22 mouse cellular contexts compared by ENCODE assay signal in the genomic region with DNA sequence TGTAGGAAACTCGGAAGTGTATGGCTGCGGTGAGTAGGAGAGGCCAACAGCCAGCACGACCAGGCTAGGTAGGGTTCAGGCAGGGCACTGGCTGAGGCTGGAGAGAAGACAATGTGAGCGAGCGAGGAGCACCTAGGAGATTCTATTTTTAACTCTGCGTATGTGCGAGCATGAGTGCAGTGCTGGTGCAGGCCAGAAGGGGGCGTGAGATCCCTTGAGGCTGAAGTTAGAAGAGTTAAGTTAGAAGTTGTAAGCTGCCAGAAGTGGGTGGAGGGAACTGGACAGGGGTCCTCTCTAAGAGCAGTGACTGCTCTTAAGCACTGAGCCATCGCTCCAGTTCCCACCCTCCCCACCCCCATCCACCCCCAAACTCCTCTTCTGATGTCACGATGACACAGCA. TPM values are rescaled to one million over a fixed set of nuclear protein-coding genes. Genes with fewer than 3 reads are reported as not detected.
DNase-seq lines count a peak whose midpoint lies in the region; ATAC-seq and TF ChIP-seq lines count a peak whose summit lies in the region.
"Had no signal": no experiment of that assay in that cellular context is flagged by ENCODE, and none has a peak within 500 bp of the region (broad histone marks: within the 10 kb centered on the region; RNA-seq: fewer than 3 reads in every experiment).

No protein-coding gene starts in this region.

- no peak overlapping the region for H3K4me2 ChIP-seq in heart, postnatal 0 days (ENCODE audit: low read depth, low read length)
- H3K4me2 ChIP-seq in lung, postnatal 0 days (replicated peaks; ENCODE audit: low read depth, low read length) = no peak overlapping the region
- no peak overlapping the region for H3K4me2 ChIP-seq in hindbrain, embryonic 16.5 days (ENCODE audit: low read length)
- H3K4me2 ChIP-seq: embryonic facial prominence, embryonic 12.5 days; hindbrain, embryonic 14.5 days; limb, embryonic 12.5 days; neural tube, embryonic 12.5 days; stomach, embryonic 15.5 days had no signal

- TF ChIP-seq EP300 in heart, postnatal 0 days (IDR thresholded peaks at IDR 0.05; ENCODE audit: low read depth) = no peak
- no peak for TF ChIP-seq EP300 in lung, postnatal 0 days (IDR thresholded peaks at IDR 0.05)

- H3K27me3 ChIP-seq in heart, postnatal 0 days (ENCODE audit: control insufficient read depth, insufficient read depth, low read length) = no peaks in the 10 kb centered on the region
- no peaks in the 10 kb centered on the region for H3K27me3 ChIP-seq in lung, postnatal 0 days (replicated peaks; ENCODE audit: insufficient read depth, low read length)
- H3K27me3 ChIP-seq in hindbrain, embryonic 16.5 days (replicated peaks; ENCODE audit: control insufficient read depth, insufficient read depth, low read length) = no peaks in the 10 kb centered on the region
- H3K27me3 ChIP-seq: embryonic facial prominence, embryonic 12.5 days; limb, embryonic 12.5 days; neural tube, embryonic 12.5 days; stomach, embryonic 15.5 days had no signal

- peaks cover 20% of the 10 kb centered on the region; the same call in 1 of the 2 replicates for H3K4me1 ChIP-seq in heart, postnatal 0 days (ENCODE audit: control insufficient read depth, insufficient read depth)
- no peaks in the 10 kb centered on the region for H3K4me1 ChIP-seq in lung, postnatal 0 days (ENCODE audit: insufficient read depth, low read depth, low read length)
- H3K4me1 ChIP-seq in ES-E14 (ENCODE audit: control insufficient read depth in 2 of 2, insufficient read depth in 2 of 2, low read length in 2 of 2, poor library complexity in 1 of 2) = peaks cover 0 to 2% of the 10 kb centered on the region in 2 experiments; a peak in 1 of 4 replicates
- H3K4me1 ChIP-seq in hindbrain, embryonic 16.5 days (ENCODE audit: control insufficient read depth, insufficient read depth, low read depth, low read length) = no peaks in the 10 kb centered on the region
- H3K4me1 ChIP-seq: neural tube, embryonic 12.5 days had no signal

- no peaks in the 10 kb centered on the region for H3K9me3 ChIP-seq in heart, postnatal 0 days (replicated peaks; ENCODE audit: control insufficient read depth, low read length)
- no peaks in the 10 kb centered on the region for H3K9me3 ChIP-seq in lung, postnatal 0 days (ENCODE audit: low read length)
- H3K9me3 ChIP-seq in ES-E14 (ENCODE audit: control insufficient read depth, insufficient read depth, low read depth, low read length) = no peaks in the 10 kb centered on the region
- no peaks in the 10 kb centered on the region for H3K9me3 ChIP-seq in hindbrain, embryonic 16.5 days (ENCODE audit: control insufficient read depth, low read length)
- H3K9me3 ChIP-seq: embryonic facial prominence, embryonic 12.5 days; limb, embryonic 12.5 days; neural tube, embryonic 12.5 days; stomach, embryonic 15.5 days had no signal

- no peaks in the 10 kb centered on the region for H3K36me3 ChIP-seq in heart, postnatal 0 days (replicated peaks; ENCODE audit: control insufficient read depth, insufficient read depth, low read length)
- no peaks in the 10 kb centered on the region for H3K36me3 ChIP-seq in lung, postnatal 0 days (ENCODE audit: insufficient read depth, low read length)
- no peaks in the 10 kb centered on the region for H3K36me3 ChIP-seq in ES-E14 (ENCODE audit: control insufficient read depth, insufficient read depth, low read length, poor library complexity, severe bottlenecking)
- no peaks in the 10 kb centered on the region for H3K36me3 ChIP-seq in hindbrain, embryonic 16.5 days (ENCODE audit: control insufficient read depth, insufficient read depth, low read length)
- H3K36me3 ChIP-seq: embryonic facial prominence, embryonic 12.5 days; limb, embryonic 12.5 days; neural tube, embryonic 12.5 days; stomach, embryonic 15.5 days had no signal

- no peak for ATAC-seq in heart, postnatal 0 days (ENCODE audit: insufficient read depth, low read depth)
- no peak for ATAC-seq in lung, postnatal 0 days
- peak; percentile 34; the same call in 1 of the 2 replicates for ATAC-seq in megakaryocyte progenitor cell, adult 5-6 weeks (replicated peaks; ENCODE audit: poor library complexity)
- ATAC-seq in hindbrain, embryonic 16.5 days = no peak
- ATAC-seq: forebrain, postnatal 0 days had no signal

- in situ Hi-C loops in ES-E14 (cut with MboI; ENCODE audit: low sequenced_read_pairs in 2 of 2, unreplicated experiment in 2 of 2) = loop anchor here in 1 of 2 experiments (25.0 kb wide), 1 partner anchor 196 kb away; a partner anchor contains a TSS

- DNase-seq in heart, postnatal 0 days (ENCODE audit: low spot score) = no peak
- DNase-seq in heart, postnatal 4 days = no peak
- DNase-seq in lung, postnatal 0 days (ENCODE audit: low spot score) = no peak
- DNase-seq in lung, postnatal 36 days = no peak
- peak; percentile 47 for DNase-seq in ES-E14 (ENCODE audit: low read depth, low spot score)
- no peak for DNase-seq in frontal cortex, postnatal 25 days (ENCODE audit: low spot score in 2 of 2)
- DNase-seq: adrenal gland, postnatal 10 days; cerebellum, adult 9-10 months; forebrain, postnatal 0 days; gastrocnemius, postnatal 25 days; heart, postnatal 10 days; kidney, adult 18-20 months; layer of hippocampus, adult 9-11 months; lung, adult 2 months; thymus, postnatal 36 days had no signal

- no peak overlapping the region for H3K9ac ChIP-seq in heart, postnatal 0 days (replicated peaks; ENCODE audit: low read depth, low read length)
- H3K9ac ChIP-seq in lung, postnatal 0 days (replicated peaks; ENCODE audit: low read depth) = no peak overlapping the region
- no peak overlapping the region for H3K9ac ChIP-seq in ES-E14 (ENCODE audit: insufficient read depth, low read depth, low read length, poor library complexity, severe bottlenecking)
- no peak overlapping the region for H3K9ac ChIP-seq in hindbrain, embryonic 16.5 days (ENCODE audit: low read depth, low read length)
- H3K9ac ChIP-seq: embryonic facial prominence, embryonic 12.5 days; forebrain, postnatal 0 days; hindbrain, embryonic 14.5 days; limb, embryonic 12.5 days; neural tube, embryonic 12.5 days; stomach, embryonic 15.5 days had no signal

- no peak overlapping the region for H3K4me3 ChIP-seq in heart, postnatal 0 days (ENCODE audit: low read depth, low read length)
- no peak overlapping the region for H3K4me3 ChIP-seq in lung, postnatal 0 days (ENCODE audit: low read depth, low read length)
- peak overlapping the region in 1 of 2 experiments; percentile 14; a peak in 1 of 4 replicates for H3K4me3 ChIP-seq in ES-E14 (ENCODE audit: insufficient read depth in 1 of 2, low read depth in 1 of 2, low read length in 2 of 2, poor library complexity in 1 of 2, severe bottlenecking in 1 of 2)
- no peak overlapping the region for H3K4me3 ChIP-seq in hindbrain, embryonic 16.5 days (ENCODE audit: low read length)
- H3K4me3 ChIP-seq: embryonic facial prominence, embryonic 12.5 days; limb, embryonic 12.5 days; neural tube, embryonic 12.5 days; stomach, embryonic 15.5 days had no signal

- WGBS in heart, postnatal 0 days = 87% methylated on average over 10 of the region's 10 CpGs
- 88% methylated on average over 10 of the region's 10 CpGs for WGBS in lung, postnatal 0 days
- 91% methylated on average over 10 of the region's 10 CpGs for WGBS in hindbrain, embryonic 16.5 days

- H3K27ac ChIP-seq in heart, postnatal 0 days (ENCODE audit: low read depth) = no peak overlapping the region
- no peak overlapping the region for H3K27ac ChIP-seq in lung, postnatal 0 days (ENCODE audit: low read length)
- no peak overlapping the region for H3K27ac ChIP-seq in ES-E14 (ENCODE audit: insufficient read depth, low read depth, low read length, poor library complexity, severe bottlenecking)
- H3K27ac ChIP-seq in hindbrain, embryonic 16.5 days (ENCODE audit: low read depth, low read length) = no peak overlapping the region
- H3K27ac ChIP-seq: embryonic facial prominence, embryonic 12.5 days; hindbrain, embryonic 14.5 days; limb, embryonic 12.5 days; neural tube, embryonic 12.5 days; stomach, embryonic 15.5 days had no signal

- TF ChIP-seq CTCF in heart, postnatal 0 days (IDR thresholded peaks at IDR 0.05; ENCODE audit: low read depth) = 0 out of 2 replicates have a peak, but pooled peaks have one; percentile 9
- TF ChIP-seq CTCF in lung, postnatal 0 days (IDR thresholded peaks at IDR 0.05) = peak; percentile 25

TF ChIP-seq in ES-E14, 5 proteins besides CTCF, POLR2A, EP300 and RAD21:
- TF ChIP-seq MAFK (IDR thresholded peaks at IDR 0.05; ENCODE audit: insufficient read depth, low read depth, low read length) (no peak), HCFC1 (IDR thresholded peaks at IDR 0.05; ENCODE audit: borderline replicate concordance, insufficient read depth, low read length) (no peak), ZNF384 (IDR thresholded peaks at IDR 0.05; ENCODE audit: low read depth, low read length) (no peak), ZC3H11A (IDR thresholded peaks at IDR 0.05; ENCODE audit: borderline replicate concordance, low read depth, low read length) (no peak), CHD2 (IDR thresholded peaks at IDR 0.05; ENCODE audit: low read depth, low read length) (no peak)

RNA-seq across cellular contexts. Expression of a gene that starts 20.1 kb away (rescaled TPM):
- total RNA-seq in heart, postnatal 0 days (2014; rRNA removed; ENCODE audit: low replicate concordance) = 48.6 and 50.6 TPM in 2 replicates
- polyA plus RNA-seq in heart, postnatal 0 days (2015; fragmentation: Nextera tagmentation; extraction: Ambion mirVana) = 31.5 and 37.8 TPM in 2 replicates
- 10 to 100 TPM; 75.0 to 79.8 TPM for total RNA-seq in heart, postnatal 4 days (2021)
- polyA plus RNA-seq in lung, postnatal 0 days (2015; fragmentation: Nextera tagmentation; extraction: Ambion mirVana) = 31.8 and 34.2 TPM in 2 replicates
- total RNA-seq in ES-E14 (2012; rRNA removed) = 19.9 and 29.9 TPM in 2 replicates
- total RNA-seq in megakaryocyte progenitor cell, adult 5-6 weeks (2015) = 54.8 and 59.4 TPM in 2 replicates
- 72.6 and 86.9 TPM in 2 replicates for total RNA-seq in megakaryocyte progenitor cell, adult 5-6 weeks (2017)
- polyA plus RNA-seq in hindbrain, embryonic 16.5 days (2015; fragmentation: Nextera tagmentation; extraction: Ambion mirVana) = 40.2 and 45.6 TPM in 2 replicates

RNA-seq across cellular contexts. Expression of a gene that starts 26.2 kb away (rescaled TPM):
- 20.1 and 33.2 TPM in 2 replicates for total RNA-seq in heart, postnatal 0 days (2014; rRNA removed; ENCODE audit: low replicate concordance)
- polyA plus RNA-seq in heart, postnatal 0 days (2015; fragmentation: Nextera tagmentation; extraction: Ambion mirVana) = 8.8 and 9.1 TPM in 2 replicates
- total RNA-seq in heart, postnatal 4 days (2021) = 10 to 100 TPM; 34.2 to 35.8 TPM
- polyA plus RNA-seq in lung, postnatal 0 days (2015; fragmentation: Nextera tagmentation; extraction: Ambion mirVana) = 8.6 and 10.2 TPM in 2 replicates
- total RNA-seq in ES-E14 (2012; rRNA removed) = 25.5 and 30.7 TPM in 2 replicates
- total RNA-seq in megakaryocyte progenitor cell, adult 5-6 weeks (2015) = 69.1 and 83.8 TPM in 2 replicates
- total RNA-seq in megakaryocyte progenitor cell, adult 5-6 weeks (2017) = 23.5 and 26.0 TPM in 2 replicates
- polyA plus RNA-seq in hindbrain, embryonic 16.5 days (2015; fragmentation: Nextera tagmentation; extraction: Ambion mirVana) = 28.1 and 37.7 TPM in 2 replicates
